Mouse (Mus musculus) T-cell, adult 2 months (primary cell): ENCODE data around the gene 4930519G04Rik.
"Not testable (repeated sequence)": the region's sequence is repeated elsewhere in the genome, so short reads cannot be mapped to it uniquely, and the experiment has no call there.

ENCODE experiments used
- DNase-seq: peaks from one replicate; pipeline ENCODE4 v3.0.0; 2022; ENCODE audit warnings: low spot score

Gene 4930519G04Rik

DNA sequence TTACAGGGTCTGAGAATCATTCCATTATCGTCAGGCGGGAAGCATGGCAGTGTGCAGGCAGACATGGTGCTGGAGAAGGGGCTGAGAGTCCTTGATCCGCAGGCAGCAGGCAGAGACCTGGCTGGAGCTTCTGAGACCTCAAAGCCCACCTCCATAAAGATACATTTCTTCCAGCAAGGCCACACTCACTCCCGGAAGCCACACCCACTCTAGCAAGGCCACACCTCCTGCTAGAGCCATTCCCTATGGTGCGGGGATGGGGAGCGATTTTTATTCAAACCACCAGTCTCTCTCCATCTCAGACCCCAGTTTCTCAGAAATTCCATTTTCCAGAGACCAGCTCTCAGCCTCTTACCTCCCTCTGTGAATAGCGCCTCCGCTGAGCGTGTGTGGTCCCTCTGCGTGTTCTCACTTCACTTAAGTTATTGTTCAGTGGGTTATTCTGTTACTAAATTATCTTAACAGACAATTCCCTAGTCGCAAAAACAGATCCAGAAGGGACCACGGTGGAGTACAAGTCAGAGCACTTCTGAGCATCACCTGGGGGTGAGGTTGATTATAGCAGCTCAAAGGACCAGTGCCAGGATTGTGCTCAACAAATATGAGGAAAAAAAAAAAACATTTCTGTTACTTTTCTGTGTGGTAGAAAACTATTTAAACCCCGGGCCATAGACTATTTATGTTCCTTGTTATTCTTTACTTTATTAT lies 55.3 kb downstream of the 4930519G04Rik start:
- DNase-seq, result no peak

DNA sequence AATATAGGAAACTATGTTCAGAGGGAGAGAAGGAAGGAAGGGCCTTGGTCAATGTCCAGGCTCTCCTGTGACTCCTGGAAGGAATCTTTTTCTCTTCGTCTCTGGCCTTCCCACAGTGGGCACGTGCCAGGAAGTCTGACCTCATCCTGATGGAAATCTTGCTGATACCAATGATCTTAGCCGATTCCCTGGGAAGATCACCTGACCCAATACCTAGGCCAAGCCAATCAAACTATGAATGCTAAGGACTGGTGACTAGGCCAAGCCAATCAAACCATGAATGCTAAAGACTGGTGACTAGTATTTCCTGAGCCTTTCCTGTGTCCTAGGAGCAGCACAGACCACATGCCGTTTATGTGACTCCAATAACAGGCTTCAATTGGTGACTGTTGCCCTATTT lies 60.2 kb downstream of the 4930519G04Rik start:
- DNase-seq, result no peak

DNA sequence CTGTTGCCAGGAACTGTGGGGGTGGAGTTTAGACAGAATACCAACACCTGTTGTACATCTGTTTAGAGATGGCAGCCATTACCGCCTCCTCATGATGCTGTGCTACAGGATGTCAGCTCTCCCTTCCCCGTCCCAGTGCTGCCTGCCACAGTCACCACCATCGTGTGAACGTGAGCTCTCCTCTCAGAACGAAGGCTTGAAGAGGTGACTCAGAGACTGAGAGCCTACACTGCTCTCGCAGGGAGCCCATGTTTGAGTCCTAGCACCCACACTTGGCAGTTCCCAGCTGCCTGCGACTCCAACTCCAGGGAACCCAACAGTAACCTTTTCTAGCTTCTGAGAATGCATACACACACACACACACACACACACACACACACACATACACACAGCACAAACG lies 61.4 kb downstream of the 4930519G04Rik start:
- no peak for DNase-seq

DNA sequence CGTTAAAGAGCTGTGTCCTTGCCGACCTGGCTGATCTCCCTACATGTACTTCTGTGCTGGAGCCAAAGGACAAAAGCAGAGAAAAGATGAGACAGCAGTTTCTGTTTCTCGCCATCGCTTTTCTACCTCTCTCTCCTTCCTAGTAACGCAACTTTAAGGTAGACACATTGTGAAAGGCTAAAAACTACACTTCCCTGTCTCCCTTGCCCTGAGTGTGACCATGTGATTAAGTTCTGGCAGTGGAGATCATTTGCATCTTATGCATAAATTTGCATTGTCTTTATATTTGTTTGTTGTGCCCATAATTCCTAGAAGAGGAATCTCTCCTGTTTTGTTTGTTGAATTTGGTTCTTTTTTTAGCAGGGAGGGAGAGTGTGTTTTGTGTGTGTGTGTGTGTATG lies 62.4 kb downstream of the 4930519G04Rik start:
- no peak for DNase-seq

DNA sequence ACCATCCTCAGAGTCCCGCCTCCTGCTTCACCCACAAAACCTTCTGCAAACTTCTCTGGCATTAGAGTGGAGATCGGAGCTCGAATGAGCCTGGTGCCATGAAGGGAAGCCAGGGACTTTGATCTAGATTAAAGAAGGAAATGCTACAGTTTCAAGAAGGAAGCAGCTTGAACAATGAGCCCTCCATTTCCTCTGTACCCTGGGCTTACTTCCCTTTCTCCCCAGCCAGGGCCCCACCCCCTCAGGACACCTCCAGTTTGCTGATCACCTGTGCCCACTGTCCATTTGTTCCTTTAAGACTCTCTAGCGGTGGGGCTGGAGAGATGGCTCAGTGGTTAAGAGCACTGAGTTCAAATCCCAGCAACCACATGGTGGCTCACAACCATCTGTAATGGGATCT lies 63.3 kb downstream of the 4930519G04Rik start:
- no peak for DNase-seq

DNA sequence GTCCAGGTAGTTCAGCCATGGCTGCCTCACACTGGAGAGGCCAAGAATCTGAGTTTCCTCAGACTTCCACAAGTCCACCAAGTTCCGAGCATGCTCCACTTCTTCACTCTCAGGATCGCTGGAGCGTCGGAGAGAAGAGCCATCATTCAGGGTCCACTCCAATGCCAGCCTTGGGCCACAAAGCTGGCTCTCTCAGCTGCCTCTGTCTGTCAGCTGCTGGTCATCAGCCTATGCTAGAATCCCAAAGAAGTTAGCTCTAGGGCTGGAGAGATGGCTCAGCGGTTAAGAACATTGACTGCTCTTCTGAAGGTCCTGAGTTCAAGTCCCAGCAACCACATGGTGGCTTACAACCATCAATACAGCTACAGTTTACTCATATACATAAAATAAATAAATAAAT lies 63.9 kb downstream of the 4930519G04Rik start:
- DNase-seq, result not testable (repeated sequence)

DNA sequence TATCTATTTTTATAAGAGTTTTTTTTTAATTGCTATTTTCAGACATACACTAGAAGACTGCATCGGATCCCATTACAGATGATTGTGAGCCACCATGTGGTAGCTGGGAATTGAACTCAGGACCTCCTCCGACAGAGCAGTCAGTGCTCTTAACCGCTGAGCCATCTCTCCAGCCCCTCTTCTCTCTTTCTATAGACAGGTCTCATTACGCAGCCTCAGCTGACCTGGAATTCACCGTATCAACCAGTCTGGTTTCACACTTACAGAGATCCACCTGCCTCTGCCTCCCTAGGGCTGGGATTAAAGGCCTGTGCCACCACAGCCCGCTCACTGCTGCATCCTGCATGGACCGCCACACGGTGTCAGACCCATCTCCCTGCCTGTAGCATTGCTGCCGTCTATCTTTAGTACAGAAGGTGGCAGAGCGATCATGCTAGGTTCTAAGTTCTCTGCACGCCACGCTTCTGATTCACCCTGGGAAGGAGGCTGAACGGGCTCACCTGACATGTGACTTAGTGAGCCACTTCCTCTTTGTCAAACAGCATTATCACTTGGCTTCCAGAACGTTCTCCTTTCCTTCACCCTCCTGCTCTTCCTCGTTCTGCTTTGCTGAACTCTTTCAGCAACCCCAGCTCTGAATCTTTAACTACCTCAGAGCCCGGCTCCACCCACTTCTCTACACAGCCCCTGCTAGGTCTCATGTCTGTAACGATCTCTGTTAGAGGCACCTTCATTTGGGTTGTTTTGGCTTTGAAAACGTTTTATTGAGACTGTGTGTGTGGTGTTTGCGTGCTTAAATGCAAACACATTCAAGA lies 68.3 kb downstream of the 4930519G04Rik start:
- DNase-seq, result peak; percentile 88

DNA sequence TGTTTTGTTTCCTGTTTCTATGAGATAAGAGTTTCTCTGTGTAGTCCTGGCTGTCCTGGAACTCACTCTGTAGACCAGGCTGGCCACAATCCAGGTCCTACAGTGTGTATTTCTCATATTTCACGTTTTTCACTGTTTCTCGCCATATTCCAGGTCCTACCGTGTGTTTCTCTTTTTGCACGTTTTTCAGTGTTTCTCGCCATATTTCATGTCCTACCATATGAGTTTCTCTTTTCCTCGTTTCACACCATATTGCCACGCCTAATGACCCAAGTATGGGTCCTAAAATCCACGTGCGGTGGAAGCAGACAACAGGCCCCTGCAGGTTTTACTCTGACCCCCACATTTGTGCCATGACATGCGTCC lies 68.9 kb downstream of the 4930519G04Rik start:
- DNase-seq, result no peak

DNA sequence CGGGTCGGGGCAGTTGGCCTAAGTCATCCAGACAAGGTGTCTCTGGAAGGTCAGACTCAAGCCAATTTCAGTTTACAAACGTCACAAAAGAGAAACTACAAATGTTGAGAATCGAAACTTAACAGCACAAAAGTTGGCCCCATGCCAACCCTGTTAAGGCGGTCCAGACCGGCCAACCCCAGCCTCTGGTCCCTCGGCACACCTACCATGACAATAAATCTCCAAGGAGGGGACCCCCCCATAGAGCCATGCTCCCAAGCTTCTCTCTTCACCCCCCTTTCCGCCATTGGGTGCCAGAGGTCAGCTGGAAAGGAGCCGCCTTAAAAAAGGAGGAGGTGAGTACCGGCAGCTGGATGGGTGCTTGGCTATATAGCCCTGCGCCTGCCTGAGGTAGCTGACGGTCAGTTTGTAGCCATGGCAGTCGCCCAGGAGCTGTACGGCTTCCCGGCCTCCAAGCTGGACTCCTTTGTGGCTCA lies 69.6 kb downstream of the 4930519G04Rik start, which contains the start of gene Oasl1:
Gene Oasl1, plus strand, starts transcription at position 243 of the 476 bp plus-strand sequence.
- peak; percentile 25 for DNase-seq

DNA sequence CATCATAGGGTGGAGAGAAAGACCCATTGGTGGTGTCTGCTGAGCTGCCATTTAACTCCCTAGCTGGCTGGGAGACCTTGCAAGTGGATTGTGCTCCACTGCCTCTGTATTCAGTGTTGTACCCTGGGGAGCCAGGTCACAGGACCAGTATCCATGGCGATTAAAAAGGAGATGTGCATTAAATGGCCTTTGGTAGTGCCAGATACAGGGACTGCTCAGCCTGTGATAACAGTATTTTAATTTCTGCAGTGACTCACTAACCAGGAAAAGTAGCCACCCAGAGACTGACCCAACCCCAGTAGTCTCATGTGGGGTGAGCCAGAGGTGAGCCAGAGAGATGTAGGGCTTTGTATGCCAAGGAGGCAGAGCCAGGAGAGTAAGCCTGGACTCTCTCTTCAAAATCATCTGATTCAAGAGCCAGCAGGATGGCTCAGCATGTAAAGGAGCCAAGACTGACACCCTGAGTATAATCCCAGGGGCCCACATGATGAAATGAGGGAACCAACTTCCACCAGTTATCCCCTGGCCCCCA lies 72.8 kb downstream of the 4930519G04Rik start:
- no peak for DNase-seq

DNA sequence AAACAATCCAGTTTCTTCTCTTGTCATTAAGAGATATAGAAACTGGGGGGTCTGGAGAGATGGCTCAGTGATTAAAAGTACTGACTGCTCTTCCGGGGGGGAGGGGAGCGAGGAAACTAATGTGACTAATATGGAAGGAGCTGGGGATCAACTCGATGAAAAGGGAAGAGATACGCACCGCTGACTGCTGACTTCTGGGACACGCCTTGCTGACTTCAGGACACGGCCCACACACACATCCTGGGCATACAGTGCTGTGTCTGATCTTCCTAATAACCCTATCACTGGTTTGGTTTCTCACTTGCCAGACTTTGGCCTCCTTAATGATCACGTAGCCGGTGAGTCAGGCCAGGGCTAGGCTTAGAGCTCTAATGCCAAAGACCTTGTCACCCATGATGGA lies 73.3 kb downstream of the 4930519G04Rik start:
- DNase-seq, result no peak

DNA sequence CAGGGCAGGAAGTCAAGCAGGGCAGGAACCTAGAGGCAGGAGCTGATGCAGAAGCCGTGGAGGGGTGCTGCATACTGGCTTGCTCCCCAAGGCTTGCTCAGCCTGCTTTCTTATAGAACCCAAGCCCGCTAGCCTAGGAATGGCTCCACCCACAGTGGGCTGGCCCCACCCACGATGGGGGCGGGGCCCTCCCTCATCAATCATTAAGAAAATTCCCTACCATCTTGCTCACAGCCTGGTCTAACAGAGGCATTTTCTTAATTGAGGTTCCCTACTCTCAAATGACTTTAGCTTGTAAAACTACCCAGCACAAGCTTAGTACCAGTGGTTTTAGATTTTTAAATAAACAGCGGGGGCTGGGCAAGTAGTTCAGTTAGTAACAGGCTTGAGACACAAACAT lies 78.2 kb downstream of the 4930519G04Rik start:
- DNase-seq, result no peak

DNA sequence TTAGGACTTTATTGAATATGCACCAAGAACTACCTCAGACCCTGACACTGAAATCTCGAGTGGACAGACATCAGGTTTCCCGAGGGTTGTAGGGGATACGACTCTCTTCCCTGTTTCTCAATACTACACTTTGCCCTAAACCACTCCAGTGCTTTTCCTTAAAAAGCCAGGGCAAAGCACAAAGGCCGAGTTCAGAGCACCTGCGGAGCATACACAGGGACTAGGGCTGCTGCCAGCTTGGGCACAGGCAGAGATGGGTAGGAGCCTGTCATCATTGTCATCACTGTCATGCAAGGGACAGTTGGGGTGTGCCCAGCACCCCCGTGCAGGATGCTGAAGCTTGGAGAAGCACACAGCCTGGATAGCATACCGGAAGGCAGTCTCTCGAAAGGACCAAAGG lies 79.7 kb downstream of the 4930519G04Rik start:
- DNase-seq, result no peak
